In genomic region chr2:158180797-158181196, GRCm38 (mm10) we compare ENCODE assay signal across 9 mouse cellular contexts. TPM values are rescaled to one million over a fixed set of nuclear protein-coding genes. Genes with fewer than 3 reads are reported as not detected.
DNase-seq lines count a peak whose midpoint lies in the region; ATAC-seq and TF ChIP-seq lines count a peak whose summit lies in the region.
"Had no signal": no experiment of that assay in that cellular context is flagged by ENCODE, and none has a peak within 500 bp of the region (broad histone marks: within the 10 kb centered on the region; RNA-seq: fewer than 3 reads in every experiment).

No protein-coding gene starts in this region.

- H3K9me3 ChIP-seq in intestine, embryonic 14.5 days (ENCODE audit: control insufficient read depth, low read length): no peaks in the 10 kb centered on the region
- no peaks in the 10 kb centered on the region for H3K9me3 ChIP-seq in intestine, embryonic 15.5 days
- no peaks in the 10 kb centered on the region for H3K9me3 ChIP-seq in liver, postnatal 0 days (ENCODE audit: low read length)
- H3K9me3 ChIP-seq: limb, embryonic 13.5 days had no signal

- WGBS in intestine, embryonic 14.5 days: 40% methylated on average over 9 of the region's 9 CpGs
- whole genome bisulfite sequencing in intestine, embryonic 15.5 days: 49% methylated on average over 9 of the region's 9 CpGs
- WGBS in liver, postnatal 0 days (ENCODE audit: insufficient replicate concordance): 49% methylated on average over 9 of the region's 9 CpGs

- in situ Hi-C loops in Patski (cut with MboI; ENCODE audit: low pct_unique_long_range_greater_than_20kb): loop anchor here (25.0 kb wide), 1 partner anchor 543 kb away; no protein-coding TSS in a partner anchor

- peaks cover 13% of the 10 kb centered on the region for H3K4me1 ChIP-seq in intestine, embryonic 14.5 days (replicated peaks; ENCODE audit: control insufficient read depth, insufficient read depth, low read length)
- H3K4me1 ChIP-seq in intestine, embryonic 15.5 days (replicated peaks): peaks cover 27% of the 10 kb centered on the region
- H3K4me1 ChIP-seq in liver, postnatal 0 days (ENCODE audit: insufficient read depth): peaks cover 23% of the 10 kb centered on the region

- ATAC-seq in intestine, embryonic 14.5 days (replicated peaks; ENCODE audit: low FRiP score, low TSS enrichment, low read depth): no peak
- no peak for ATAC-seq in intestine, embryonic 15.5 days
- ATAC-seq in Patski: no peak
- peak; percentile 72; the same call in 1 of the 2 replicates for ATAC-seq in erythroblast, adult 5-6 weeks (replicated peaks; ENCODE audit: low FRiP score, poor library complexity, severe bottlenecking)
- ATAC-seq in liver, postnatal 0 days: no peak

- TF ChIP-seq CTCF in Patski (IDR thresholded peaks at IDR 0.05): peak; percentile 84
- peak; percentile 92 for TF ChIP-seq CTCF in liver, postnatal 0 days (IDR thresholded peaks at IDR 0.05; ENCODE audit: low read depth)

- DNase-seq in intestine, embryonic 14.5 days (ENCODE audit: low spot score): peak; percentile 84
- DNase-seq in B cell, adult 2 months: peak; percentile 77 to 78
- DNase-seq in Patski (ENCODE audit: low read depth, low spot score): no peak
- DNase-seq in liver, postnatal 0 days: peak; percentile 84
- DNase-seq in spleen, postnatal 10 days (ENCODE audit: low spot score in 2 of 2): peak; percentile 75 to 88
- DNase-seq in layer of hippocampus, adult 11-12 months (ENCODE audit: low spot score): no peak

- H3K27ac ChIP-seq in intestine, embryonic 14.5 days (ENCODE audit: low read depth): no peak overlapping the region
- H3K27ac ChIP-seq in intestine, embryonic 15.5 days: no peak overlapping the region
- H3K27ac ChIP-seq in liver, postnatal 0 days (ENCODE audit: low read depth): no peak overlapping the region
- H3K27ac ChIP-seq: limb, embryonic 13.5 days had no signal

- H3K36me3 ChIP-seq in intestine, embryonic 14.5 days (ENCODE audit: control insufficient read depth, insufficient read depth, low read length): no peaks in the 10 kb centered on the region
- H3K36me3 ChIP-seq in intestine, embryonic 15.5 days: no peaks in the 10 kb centered on the region
- H3K36me3 ChIP-seq in liver, postnatal 0 days (replicated peaks; ENCODE audit: insufficient read depth, low read length): no peaks in the 10 kb centered on the region
- H3K36me3 ChIP-seq: limb, embryonic 13.5 days had no signal

- POLR2A ChIA-PET in Patski (lab: Charles Lee): no interaction called here

- no peak overlapping the region for H3K4me2 ChIP-seq in intestine, embryonic 14.5 days (ENCODE audit: low read length)
- H3K4me2 ChIP-seq in intestine, embryonic 15.5 days (replicated peaks): no peak overlapping the region
- no peak overlapping the region for H3K4me2 ChIP-seq in liver, postnatal 0 days (ENCODE audit: low read depth, low read length)
- H3K4me2 ChIP-seq: limb, embryonic 13.5 days had no signal

- no peak for TF ChIP-seq EP300 in liver, postnatal 0 days (IDR thresholded peaks at IDR 0.05; ENCODE audit: low read depth)

- H3K9ac ChIP-seq in intestine, embryonic 14.5 days (ENCODE audit: low read length): no peak overlapping the region
- H3K9ac ChIP-seq in intestine, embryonic 15.5 days: no peak overlapping the region
- no peak overlapping the region for H3K9ac ChIP-seq in liver, postnatal 0 days (replicated peaks)
- H3K9ac ChIP-seq: limb, embryonic 13.5 days had no signal

- CTCF ChIA-PET in Patski (lab: Charles Lee): interaction anchor here (1.0 to 2.8 kb wide), 7 partner anchors 14 to 160 kb away, joined by 3 to 17 read pairs (median 3); no protein-coding TSS in a partner anchor

- no peaks in the 10 kb centered on the region for H3K27me3 ChIP-seq in intestine, embryonic 14.5 days (replicated peaks; ENCODE audit: control insufficient read depth, insufficient read depth, low read length)
- H3K27me3 ChIP-seq in intestine, embryonic 15.5 days (replicated peaks): no peaks in the 10 kb centered on the region
- no peaks in the 10 kb centered on the region for H3K27me3 ChIP-seq in Patski
- no peaks in the 10 kb centered on the region for H3K27me3 ChIP-seq in liver, postnatal 0 days (ENCODE audit: insufficient read depth, low read length)
- H3K27me3 ChIP-seq: limb, embryonic 13.5 days had no signal

- H3K4me3 ChIP-seq in intestine, embryonic 14.5 days (ENCODE audit: low read depth, low read length): no peak overlapping the region
- no peak overlapping the region for H3K4me3 ChIP-seq in intestine, embryonic 15.5 days (replicated peaks)
- no peak overlapping the region for H3K4me3 ChIP-seq in liver, postnatal 0 days (ENCODE audit: low read depth, low read length)
- H3K4me3 ChIP-seq: limb, embryonic 13.5 days had no signal

RNA-seq across cellular contexts. Expression of gene Tgm2, which starts 34.6 kb away (rescaled TPM):
- 54.4 and 59.7 TPM in 2 replicates for polyA plus RNA-seq in intestine, embryonic 14.5 days (2014; fragmentation: Nextera tagmentation; extraction: Ambion mirVana)
- polyA plus RNA-seq in intestine, embryonic 15.5 days (2015; fragmentation: Nextera tagmentation; extraction: Ambion mirVana): 83.4 and 90.2 TPM in 2 replicates
- 113 TPM for polyA plus RNA-seq in Patski (2021)
- total RNA-seq in erythroblast, adult 5-6 weeks (2015; ENCODE audit: low replicate concordance): 2.1 and 3.8 TPM in 2 replicates
- 6.6 and 9.6 TPM in 2 replicates for total RNA-seq in erythroblast, adult 5-6 weeks (2017; ENCODE audit: low replicate concordance)
- polyA plus RNA-seq in liver, postnatal 0 days (2015; fragmentation: Nextera tagmentation; extraction: Ambion mirVana): 44.4 and 59.7 TPM in 2 replicates

RNA-seq across cellular contexts. Expression of gene D630003M21Rik, which starts 48.2 kb away (rescaled TPM):
- 1.5 and 1.8 TPM in 2 replicates for polyA plus RNA-seq in intestine, embryonic 14.5 days (2014; fragmentation: Nextera tagmentation; extraction: Ambion mirVana)
- 2.5 and 2.6 TPM in 2 replicates for polyA plus RNA-seq in intestine, embryonic 15.5 days (2015; fragmentation: Nextera tagmentation; extraction: Ambion mirVana)
- polyA plus RNA-seq in Patski (2021): 49.6 TPM
- total RNA-seq in erythroblast, adult 5-6 weeks (2015; ENCODE audit: low replicate concordance): not detected in 2 replicates
- not detected in 2 replicates for total RNA-seq in erythroblast, adult 5-6 weeks (2017; ENCODE audit: low replicate concordance)
- 0.64 and 0.67 TPM in 2 replicates for polyA plus RNA-seq in liver, postnatal 0 days (2015; fragmentation: Nextera tagmentation; extraction: Ambion mirVana)

Comparison
In these comparisons a context has a peak if more than half of its experiments do, and no peak if none do; other contexts are left out.
1. DNase-seq: peak in intestine, embryonic 14.5 days (single experiment), B cell, adult 2 months (2 of 2), liver, postnatal 0 days (single experiment) and spleen, postnatal 10 days (2 of 2); none in Patski (single experiment) and layer of hippocampus, adult 11-12 months (single experiment).
2. RNA of gene D630003M21Rik, which starts 48.2 kb away (polyA plus RNA-seq): 49.6 TPM in Patski (single experiment); 2.5 to 2.6 TPM in intestine, embryonic 15.5 days, 1.5 to 1.8 TPM in intestine, embryonic 14.5 days and 0.64 to 0.67 TPM in liver, postnatal 0 days; every median in the first group is over 10 times any median in the second.